Mouse (Mus musculus) liver, adult 2 months (tissue): ENCODE measurements around the gene Zranb1.

Experiments used
- CTCF ChIP-seq: fragments of 200-500 bp; IDR thresholded peaks from 2 replicates; pipeline ENCODE4 v1.5.1; 2011; ENCODE audit warnings: low read depth, low read length, control low read depth
- POLR2A ChIP-seq: fragments of 200-500 bp; IDR thresholded peaks from 2 replicates; pipeline ENCODE4 v1.6.1; 2011; ENCODE audit warnings: low read length, control low read depth; ENCODE audit not compliant: insufficient read depth; ENCODE audit errors: extremely low read depth

- no peak for TF ChIP-seq CTCF
- TF ChIP-seq POLR2A = no peak
Measured at GRCm38 (mm10) chr7:132939118-132939517, 8.2 kb downstream of the Zranb1 start.
